Mouse (Mus musculus) embryonic facial prominence, embryonic 14.5 days (tissue): Measurements from ENCODE around the gene Camk2g. TPM values are rescaled to one million over a fixed set of nuclear protein-coding genes. Genes with fewer than 3 reads are reported as not detected.

Source experiments
- ATAC-seq: fragments of 200-750 bp; cut with Nextera tagmentation; 2 replicates; pipeline ENCODE4 v1.8.0; 2017; ENCODE audit warnings: low read depth, moderate number of reproducible peaks, moderate TSS enrichment
- DNase-seq: peaks from one replicate; pipeline ENCODE4 v3.0.0-alpha.2; 2015; ENCODE audit warnings: low spot score
- H3K27ac ChIP-seq: fragments of 300-500 bp; sonication (generic); replicated peaks from 2 replicates; pipeline ENCODE4 v1.5.1; 2014; ENCODE audit warnings: low read depth, mild to moderate bottlenecking, low read length, moderate library complexity
- H3K27me3 ChIP-seq: fragments of 300-500 bp; sonication (generic); replicated peaks from 2 replicates; pipeline ENCODE4 v1.6.1; 2014; ENCODE audit warnings: low read length; ENCODE audit not compliant: control insufficient read depth, insufficient read depth
- H3K36me3 ChIP-seq: fragments of 300-500 bp; sonication (generic); 2 replicates; pipeline ENCODE4 v1.6.1; 2014; ENCODE audit warnings: low read length, mixed read lengths; ENCODE audit not compliant: control insufficient read depth, insufficient read depth
- H3K4me1 ChIP-seq: fragments of 300-500 bp; sonication (generic); 2 replicates; pipeline ENCODE4 v1.6.1; 2014; ENCODE audit warnings: antibody characterized with exemption, low read length; ENCODE audit not compliant: control insufficient read depth, insufficient read depth
- H3K4me2 ChIP-seq: fragments of 300-500 bp; sonication (generic); 2 replicates; pipeline ENCODE4 v1.6.1; 2014; ENCODE audit warnings: low read depth, mild to moderate bottlenecking, low read length, moderate library complexity, mixed read lengths
- H3K4me3 ChIP-seq: fragments of 300-500 bp; sonication (generic); 2 replicates; pipeline ENCODE4 v1.5.1; 2014; ENCODE audit warnings: low read depth, mild to moderate bottlenecking, low read length
- H3K9ac ChIP-seq: fragments of 300-500 bp; sonication (generic); 2 replicates; pipeline ENCODE4 v1.6.1; 2014; ENCODE audit warnings: low read depth, mild to moderate bottlenecking, low read length, moderate library complexity, mixed read lengths
- H3K9me3 ChIP-seq: fragments of 300-500 bp; sonication (generic); 2 replicates; pipeline ENCODE4 v1.6.1; 2016; ENCODE audit warnings: low read length; ENCODE audit not compliant: control insufficient read depth
- WGBS: fragments of 180-500 bp; shearing (Covaris S2); extraction: QIAGEN DNeasy Blood & Tissue Kit; methylation state at CpG from one replicate; pipeline ENCODE4 v1.1.7; 2014; 5-methylcytosine and 5-hydroxymethylcytosine counted together
- polyA plus RNA-seq: library from polyadenylated mRNA; unstranded; fragments of >200 nt; fragmentation: Nextera tagmentation; extraction: Ambion mirVana; gene quantifications from 2 replicates; pipeline ENCODE4 v1.2.1, GENCODE M21; 2014

Gene Camk2g
- polyA plus RNA-seq, 1 experiment from 2014 or later = 54.6 TPM

GRCm38 (mm10) chr14:20792922-20793757, 748 bp downstream of the Camk2g start:
- DNase-seq (peak; percentile 68), ATAC-seq (peak; percentile 15)
- peaks cover 31% of the 10 kb centered on the region for H3K4me1 ChIP-seq
- H3K27ac ChIP-seq = peak overlapping the region; percentile 71; the same call in 1 of the 2 replicates
- 0% methylated on average over 24 of the region's 57 CpGs for WGBS
- H3K9ac ChIP-seq = peak overlapping the region; percentile 82
- peaks cover 36% of the 10 kb centered on the region for H3K36me3 ChIP-seq
- H3K27me3 ChIP-seq = no peaks in the 10 kb centered on the region
- H3K4me2 ChIP-seq = peak overlapping the region; percentile 87
- H3K9me3 ChIP-seq = no peaks in the 10 kb centered on the region
- peak overlapping the region; percentile 85 for H3K4me3 ChIP-seq

- WGBS = 61% methylated on average over 8 of the region's 8 CpGs
- H3K9me3 ChIP-seq = no peaks in the 10 kb centered on the region
- peak overlapping the region; percentile 71; the same call in 1 of the 2 replicates for H3K27ac ChIP-seq
- no peak for ATAC-seq
- no peaks in the 10 kb centered on the region for H3K27me3 ChIP-seq
- no peak for DNase-seq
- peak overlapping the region; percentile 87 for H3K4me2 ChIP-seq
- H3K4me3 ChIP-seq = peak overlapping the region; percentile 85
- peaks cover 44% of the 10 kb centered on the region for H3K36me3 ChIP-seq
- H3K4me1 ChIP-seq = peaks cover 31% of the 10 kb centered on the region
- peak overlapping the region; percentile 82 for H3K9ac ChIP-seq
Measured at GRCm38 (mm10) chr14:20792243-20792921, 1.5 kb downstream of the Camk2g start.

GRCm38 (mm10) chr14:20791511-20792242, 2.2 kb downstream of the Camk2g start:
- ATAC-seq (no peak), DNase-seq (peak; percentile 49)
- Histone ChIP-seq H3K36me3 (peaks cover 49% of the 10 kb centered on the region), H3K4me3 (no peak overlapping the region), H3K27ac (no peak overlapping the region), H3K4me2 (peak overlapping the region; percentile 87), H3K9me3 (no peaks in the 10 kb centered on the region), H3K27me3 (no peaks in the 10 kb centered on the region), H3K9ac (peak overlapping the region; percentile 37), H3K4me1 (peaks cover 31% of the 10 kb centered on the region)
- WGBS = 70% methylated on average over 16 of the region's 16 CpGs

- Histone ChIP-seq H3K9ac (no peak overlapping the region), H3K4me3 (no peak overlapping the region), H3K27ac (no peak overlapping the region), H3K4me1 (peaks cover 31% of the 10 kb centered on the region), H3K4me2 (no peak overlapping the region), H3K9me3 (no peaks in the 10 kb centered on the region), H3K36me3 (peaks cover 55% of the 10 kb centered on the region), H3K27me3 (no peaks in the 10 kb centered on the region)
- DNase-seq (no peak), ATAC-seq (no peak)
- 96% methylated on average over 6 of the region's 6 CpGs for WGBS
Measured at GRCm38 (mm10) chr14:20790996-20791395, 2.9 kb downstream of the Camk2g start.

- Histone ChIP-seq H3K4me1 (peaks cover 26% of the 10 kb centered on the region), H3K27ac (no peak overlapping the region), H3K4me3 (no peak overlapping the region), H3K9me3 (no peaks in the 10 kb centered on the region), H3K27me3 (no peaks in the 10 kb centered on the region), H3K4me2 (no peak overlapping the region), H3K36me3 (peaks cover 60% of the 10 kb centered on the region), H3K9ac (no peak overlapping the region)
- no peak for DNase-seq
- WGBS = 94% methylated on average over 5 of the region's 5 CpGs
- ATAC-seq = no peak
Measured at GRCm38 (mm10) chr14:20790445-20790844, 3.4 kb downstream of the Camk2g start.

GRCm38 (mm10) chr14:20789593-20789992, 4.3 kb downstream of the Camk2g start:
- no peak overlapping the region for H3K9ac ChIP-seq
- DNase-seq (no peak), ATAC-seq (no peak)
- no peak overlapping the region for H3K4me3 ChIP-seq
- no peaks in the 10 kb centered on the region for H3K27me3 ChIP-seq
- 90% methylated on average over 4 of the region's 4 CpGs for WGBS
- no peak overlapping the region for H3K4me2 ChIP-seq
- no peak overlapping the region for H3K27ac ChIP-seq
- H3K4me1 ChIP-seq = peaks cover 18% of the 10 kb centered on the region
- peaks cover 65% of the 10 kb centered on the region for H3K36me3 ChIP-seq
- no peaks in the 10 kb centered on the region for H3K9me3 ChIP-seq

- H3K27ac ChIP-seq = no peak overlapping the region
- no peak overlapping the region for H3K9ac ChIP-seq
- ATAC-seq = no peak
Measured at GRCm38 (mm10) chr14:20788151-20788550, 5.7 kb downstream of the Camk2g start.

GRCm38 (mm10) chr14:20786611-20787015, 7.3 kb downstream of the Camk2g start:
- Histone ChIP-seq H3K36me3 (peaks cover 93% of the 10 kb centered on the region), H3K4me3 (no peak overlapping the region), H3K27ac (no peak overlapping the region), H3K9ac (no peak overlapping the region), H3K4me1 (0 out of 2 replicates have a peak, but pooled peaks cover 4% of the 10 kb centered on the region), H3K9me3 (no peaks in the 10 kb centered on the region), H3K4me2 (no peak overlapping the region), H3K27me3 (no peaks in the 10 kb centered on the region)
- WGBS = 77% methylated on average over 4 of the region's 4 CpGs
- ATAC-seq (no peak), DNase-seq (no peak)

More at GRCm38 (mm10) chr14:20788151-20788550, 5.7 kb downstream of the Camk2g start:
- no peak for DNase-seq
- 72% methylated on average over 3 of the region's 3 CpGs for WGBS
- Histone ChIP-seq H3K4me3 (no peak overlapping the region), H3K9me3 (no peaks in the 10 kb centered on the region), H3K4me2 (no peak overlapping the region), H3K4me1 (peaks cover 17% of the 10 kb centered on the region), H3K27me3 (no peaks in the 10 kb centered on the region), H3K36me3 (peaks cover 79% of the 10 kb centered on the region)
